Mouse (Mus musculus) spleen, postnatal 14 days (tissue): ENCODE data around the gene Olfr77.

Experiments
- DNase-seq, 2 experiments: peaks; one replicate each; pipeline ENCODE4 v3.0.0; 2021 to 2022; ENCODE audit warnings: low spot score in 2 of 2

The Olfr77 gene

DNA sequence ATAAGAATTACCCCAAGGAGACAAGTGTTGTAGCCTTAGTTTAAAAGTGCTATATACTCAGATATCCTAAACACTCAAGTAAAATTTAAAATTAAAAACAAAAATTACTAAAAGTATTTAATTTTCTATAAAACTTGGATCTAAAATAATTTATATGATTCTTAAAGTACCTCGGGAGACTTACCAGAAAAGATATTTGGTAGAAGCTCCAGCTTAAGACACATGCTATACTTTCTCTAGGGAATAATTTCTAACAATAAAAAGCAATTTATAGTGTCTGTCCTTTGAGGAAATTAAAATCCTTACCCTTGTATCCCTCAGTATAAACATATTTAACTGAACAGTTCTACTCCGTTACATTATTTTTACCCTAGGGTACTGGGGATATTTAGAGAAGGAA, at the start of gene Olfr77:
Gene Olfr77, plus strand, starts transcription at position 301 of the 400 bp plus-strand sequence.
- DNase-seq = no peak

DNA sequence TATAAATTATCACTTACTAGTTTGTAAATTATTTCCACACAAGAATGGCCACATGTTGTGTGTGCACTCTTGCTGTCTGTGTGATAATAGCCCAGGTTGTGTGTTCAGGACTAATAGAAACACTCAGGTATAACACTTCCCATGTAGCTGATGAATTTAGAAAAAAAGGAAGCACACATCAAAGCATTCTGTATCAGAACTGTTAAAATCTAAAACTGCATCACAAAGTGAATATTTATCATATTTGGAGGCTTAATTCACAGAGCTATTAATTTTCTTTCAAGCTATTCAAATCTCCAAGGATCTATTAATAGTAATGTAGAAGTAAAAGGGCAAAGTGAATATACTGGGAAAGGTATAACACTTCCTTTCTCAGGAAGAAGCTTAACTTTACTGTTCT, 28.8 kb upstream of the Olfr77 start, which contains the start of gene Olfr862:
Gene Olfr862, minus strand, starts transcription at position 101 of the 400 bp plus-strand sequence.
- no peak for DNase-seq

DNA sequence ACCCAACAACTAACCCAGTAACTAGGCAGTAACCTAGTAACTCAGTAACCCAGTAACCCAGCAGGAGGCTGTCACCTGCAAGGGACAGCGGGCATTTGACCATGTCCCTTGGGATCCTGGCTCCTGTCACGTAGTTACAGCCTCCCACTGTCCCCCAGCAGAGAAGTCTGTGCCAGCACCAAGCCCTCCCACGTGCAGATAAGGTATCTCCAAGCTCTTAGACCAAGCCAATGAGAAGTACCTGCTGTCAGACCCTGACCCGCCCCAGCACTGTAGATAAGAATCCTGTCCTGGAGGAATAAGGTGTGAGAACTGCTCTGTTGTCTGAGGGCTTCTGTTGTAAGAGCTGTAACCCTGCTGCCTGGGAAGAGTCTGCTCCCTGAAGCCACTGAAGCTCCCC, 5.5 kb upstream of the Olfr77 start:
- DNase-seq = no peak
